Mouse (Mus musculus): Measurements from ENCODE around the gene Dffa. TPM values are rescaled to one million over a fixed set of nuclear protein-coding genes. Genes with fewer than 3 reads are reported as not detected.

Gene Dffa
- 10 to 100 TPM; 24.4 to 29.2 (median 26.3) TPM for polyA plus RNA-seq (2017; shearing (Covaris generic))

- peak; percentile 92 for ATAC-seq
Observed at GRCm38 (mm10) chr4:149103875-149104561, at the start of gene Dffa. TSS of gene Dffa (plus strand) at chr4:149104146.

- no peak for ATAC-seq
Observed at GRCm38 (mm10) chr4:149055847-149056246, 48.1 kb upstream of the Dffa start.

GRCm38 (mm10) chr4:149056957-149057356, 47.0 kb upstream of the Dffa start:
- ATAC-seq = no peak

GRCm38 (mm10) chr4:149057470-149057869, 46.5 kb upstream of the Dffa start:
- no peak for ATAC-seq

- ATAC-seq = no peak
Observed at GRCm38 (mm10) chr4:149058298-149058697, 45.6 kb upstream of the Dffa start.

GRCm38 (mm10) chr4:149059713-149060112, 44.2 kb upstream of the Dffa start:
- no peak for ATAC-seq

DNA sequence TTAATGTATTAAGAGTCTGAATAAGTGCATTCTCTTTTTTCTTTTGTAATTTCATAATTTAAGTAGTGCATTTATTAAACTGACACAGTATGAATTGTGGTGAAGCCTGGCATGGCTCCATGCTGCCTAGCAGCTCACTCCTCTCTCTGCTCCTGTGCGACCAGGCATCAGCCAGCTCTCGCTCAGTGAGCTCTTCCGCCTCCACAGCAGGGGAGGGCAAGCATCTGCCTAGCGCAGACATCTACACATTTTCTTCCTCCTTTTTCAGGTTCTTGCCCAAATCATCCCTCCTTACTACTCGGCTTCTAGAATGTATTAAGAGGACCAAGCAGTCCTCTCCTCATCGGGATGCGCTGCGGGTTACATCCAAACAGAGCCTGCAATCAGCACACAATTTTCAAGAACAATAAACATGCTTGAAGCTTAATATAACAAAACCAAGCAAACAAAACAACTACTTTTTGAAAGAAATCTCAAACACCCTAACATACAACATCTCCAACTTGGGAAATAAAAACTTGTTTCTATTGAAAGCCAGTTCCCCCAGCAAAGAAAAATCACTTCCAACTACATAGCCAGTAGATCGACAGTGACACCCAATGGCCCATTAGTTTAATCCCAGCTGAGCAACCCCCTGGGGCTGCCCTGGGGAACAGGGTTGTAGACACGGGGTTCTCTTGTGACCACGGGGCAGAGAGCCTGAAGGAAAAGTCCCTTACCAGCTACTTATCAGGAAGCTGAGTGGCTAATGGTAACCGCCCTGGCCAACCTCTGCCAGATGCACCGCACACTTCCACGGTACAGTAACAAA, 43.1 kb upstream of the Dffa start:
- ATAC-seq = no peak

DNA sequence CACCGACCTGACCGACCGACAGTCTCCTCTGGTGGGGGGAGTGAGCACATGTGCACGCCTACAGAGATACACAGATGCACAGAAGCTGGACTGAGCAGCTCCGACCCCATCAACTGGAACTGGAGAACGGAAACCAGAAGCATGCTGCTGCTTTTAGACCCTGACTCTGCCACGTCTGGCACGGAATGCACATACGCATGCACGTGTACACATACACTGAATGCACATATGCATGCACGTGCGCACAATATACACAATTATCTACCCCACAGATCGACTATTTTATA, 42.6 kb upstream of the Dffa start:
- ATAC-seq = no peak

- no peak for ATAC-seq
Observed at GRCm38 (mm10) chr4:149062406-149063318, 41.3 kb upstream of the Dffa start.

GRCm38 (mm10) chr4:149064061-149064854, 39.7 kb upstream of the Dffa start:
- ATAC-seq = no peak

DNA sequence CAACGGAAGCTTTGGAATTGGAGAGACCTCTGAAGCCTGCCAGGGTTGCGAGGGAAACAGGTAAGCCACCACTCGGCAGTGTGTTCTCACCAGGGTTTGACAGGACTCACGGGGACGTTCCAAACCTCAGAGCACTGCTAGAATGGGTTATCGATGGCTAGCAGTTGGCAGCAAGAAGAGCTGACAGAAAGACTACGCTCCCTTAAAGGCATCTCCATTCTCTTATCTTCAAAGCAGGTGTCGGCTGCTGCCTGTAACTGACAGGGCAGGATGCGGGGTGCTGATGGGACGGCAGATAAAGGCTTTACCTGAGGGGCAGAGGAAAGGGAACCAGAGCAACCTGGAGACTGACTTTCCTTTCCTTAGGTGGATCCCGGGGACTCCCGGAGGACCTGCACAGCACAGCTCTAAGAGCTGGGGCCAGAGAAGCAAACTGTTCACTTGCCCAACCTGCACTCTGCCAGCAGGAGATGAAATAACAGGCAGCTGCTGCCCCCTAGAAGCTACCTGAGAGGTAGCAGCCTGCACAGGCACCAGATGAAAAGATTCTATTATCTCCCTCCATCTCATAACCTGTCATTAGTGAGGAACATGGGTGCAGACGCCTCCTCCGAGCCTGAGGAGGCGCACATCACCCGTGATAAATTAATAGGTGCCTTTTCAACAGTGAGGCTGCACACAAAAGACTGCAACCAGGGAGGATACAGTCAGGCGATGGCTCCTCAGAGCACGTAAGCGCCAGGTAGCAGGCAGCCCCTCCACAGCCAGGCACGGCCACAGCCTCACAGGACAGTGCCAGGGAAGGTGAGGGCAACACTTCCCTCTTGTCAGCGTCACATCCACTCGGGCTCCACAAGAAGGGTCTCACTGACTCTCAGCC, 37.0 kb upstream of the Dffa start:
- ATAC-seq = no peak

DNA sequence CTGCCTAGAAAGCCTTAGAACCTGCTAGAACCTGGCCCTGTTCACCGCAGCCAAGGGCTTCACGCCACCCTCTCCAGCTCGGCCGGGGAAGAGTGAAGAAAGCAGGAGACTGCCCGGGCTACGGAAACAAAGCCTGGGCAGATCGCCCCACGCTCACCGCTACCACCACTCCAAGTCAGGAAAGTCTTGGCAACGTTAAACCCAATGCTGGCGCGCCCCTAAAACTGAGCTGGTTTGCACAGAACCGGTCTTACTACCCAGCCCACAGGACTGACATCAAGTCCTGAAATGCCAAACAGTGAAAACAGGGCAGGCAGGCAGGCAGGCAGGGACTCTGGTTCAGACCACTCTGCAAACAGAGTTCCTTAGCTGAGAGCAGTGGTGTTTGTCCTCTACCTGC, 28.9 kb upstream of the Dffa start:
- ATAC-seq = no peak

DNA sequence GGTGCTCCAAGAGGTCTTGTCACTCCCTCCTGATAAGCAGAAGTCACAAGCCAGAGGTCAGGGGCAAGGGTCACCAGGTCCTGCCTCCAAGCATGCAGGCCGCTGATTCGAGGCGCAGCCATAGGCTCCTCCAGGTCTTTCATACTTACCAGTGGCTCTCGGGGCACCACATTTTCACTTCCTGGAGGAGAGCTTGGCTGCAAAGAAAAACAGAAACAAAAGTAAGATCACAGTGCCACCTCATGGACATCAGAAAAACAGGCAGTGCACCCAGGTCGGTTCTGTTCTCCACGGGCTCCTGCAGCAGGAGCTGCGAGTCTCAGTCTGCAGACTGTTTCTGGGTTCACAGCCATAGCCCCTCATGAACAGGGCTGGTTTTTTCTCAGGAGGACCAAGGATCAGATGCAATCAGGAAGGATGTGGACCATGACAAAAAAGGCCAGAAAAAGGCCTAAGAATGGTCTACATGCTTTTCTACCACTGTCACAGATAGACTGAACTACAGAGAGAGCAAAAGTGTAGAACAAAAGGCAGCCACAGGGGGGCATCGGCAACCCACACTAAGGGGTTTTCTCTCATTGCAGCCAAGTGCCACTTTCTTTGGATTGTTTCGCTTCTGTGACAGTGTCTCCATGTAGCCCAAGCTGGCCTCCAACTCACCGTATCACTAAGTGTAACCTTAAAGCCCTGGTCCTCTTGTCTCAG, 27.9 kb upstream of the Dffa start:
- peak; percentile 98 for ATAC-seq

- ATAC-seq = no peak
Observed at GRCm38 (mm10) chr4:149078261-149078660, 25.7 kb upstream of the Dffa start.

DNA sequence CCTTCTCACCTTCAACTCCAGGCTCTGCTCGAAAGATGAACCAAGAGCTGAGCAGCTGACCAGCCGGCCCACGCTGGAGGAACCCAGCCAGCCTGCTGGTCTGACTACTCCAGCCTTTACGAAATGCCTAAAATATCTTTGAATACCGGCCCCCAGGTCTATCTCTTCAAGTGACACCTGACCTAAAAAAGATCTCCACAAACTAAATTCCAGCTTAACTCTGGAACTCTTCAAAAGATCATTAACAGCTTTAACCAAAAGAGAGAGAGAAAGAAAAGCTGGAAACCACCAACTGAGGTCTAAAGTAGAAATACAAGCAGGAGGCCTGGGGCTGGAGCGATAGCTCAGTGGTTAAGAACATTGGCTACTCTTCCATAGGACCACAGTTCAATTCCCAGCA, 24.3 kb upstream of the Dffa start:
- ATAC-seq = no peak

GRCm38 (mm10) chr4:149080111-149080510, 23.8 kb upstream of the Dffa start:
- no peak for ATAC-seq

- ATAC-seq = no peak
Observed at GRCm38 (mm10) chr4:149081528-149081927, 22.4 kb upstream of the Dffa start.

- ATAC-seq = no peak
Observed at GRCm38 (mm10) chr4:149085381-149085780, 18.6 kb upstream of the Dffa start.

DNA sequence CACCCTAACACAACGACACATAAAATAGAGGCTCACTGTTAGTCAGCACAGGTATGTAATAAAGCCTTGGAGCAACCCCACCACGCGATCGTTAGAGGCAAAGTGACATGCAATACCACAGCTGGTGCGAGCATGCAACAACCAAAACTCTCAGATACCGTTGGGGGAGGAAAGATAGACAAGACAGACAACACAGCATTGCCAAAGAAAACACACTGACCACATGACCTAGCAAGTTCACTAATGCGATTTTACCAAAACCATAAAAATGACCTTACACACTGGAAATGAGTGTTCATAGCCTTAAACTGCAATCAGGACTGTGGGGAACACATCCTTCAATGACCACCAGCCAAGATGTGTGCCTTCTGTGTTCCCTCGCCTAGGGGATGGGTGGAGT, 12.6 kb upstream of the Dffa start:
- ATAC-seq = no peak

GRCm38 (mm10) chr4:149097956-149098355, 6.0 kb upstream of the Dffa start:
- no peak for ATAC-seq

- ATAC-seq = no peak
Observed at GRCm38 (mm10) chr4:149098571-149098970, 5.4 kb upstream of the Dffa start.

Measured in inflammation-experienced regulatory T-cells, adult 6 months (primary cell).